Mouse (Mus musculus) forebrain, embryonic 12.5 days (tissue): ENCODE data around the gene Ccdc174. TPM values are rescaled to one million over a fixed set of nuclear protein-coding genes. Genes with fewer than 3 reads are reported as not detected.
"Not testable (repeated sequence)": the region's sequence is repeated elsewhere in the genome, so short reads cannot be mapped to it uniquely, and the experiment has no call there.

Experiments
- ATAC-seq: fragments of 200-750 bp; cut with Nextera tagmentation; 2 replicates; pipeline ENCODE4 v1.8.0; 2017; ENCODE audit warnings: moderate TSS enrichment; ENCODE audit not compliant: low FRiP score
- H3K27ac ChIP-seq: fragments of 300-500 bp; sonication (generic); 2 replicates; pipeline ENCODE4 v1.5.1; 2016; ENCODE audit warnings: mild to moderate bottlenecking
- H3K27me3 ChIP-seq: fragments of 300-500 bp; sonication (generic); 2 replicates; pipeline ENCODE4 v1.6.1; 2016; ENCODE audit warnings: mild to moderate bottlenecking
- H3K36me3 ChIP-seq: fragments of 300-500 bp; sonication (generic); replicated peaks from 2 replicates; pipeline ENCODE4 v1.6.1; 2016; ENCODE audit warnings: mild to moderate bottlenecking
- H3K4me1 ChIP-seq: fragments of 300-500 bp; sonication (generic); 2 replicates; pipeline ENCODE4 v1.6.1; 2016
- H3K4me2 ChIP-seq: fragments of 300-500 bp; sonication (generic); 2 replicates; pipeline ENCODE4 v1.6.1; 2016; ENCODE audit warnings: mild to moderate bottlenecking, moderate library complexity
- H3K4me3 ChIP-seq: fragments of 300-500 bp; sonication (generic); replicated peaks from 2 replicates; pipeline ENCODE4 v1.5.1; 2016; ENCODE audit warnings: mild to moderate bottlenecking
- H3K9ac ChIP-seq: fragments of 300-500 bp; sonication (generic); 2 replicates; pipeline ENCODE4 v1.6.1; 2016; ENCODE audit warnings: mild to moderate bottlenecking
- H3K9me3 ChIP-seq: fragments of 300-500 bp; sonication (generic); 2 replicates; pipeline ENCODE4 v1.6.1; 2016
- WGBS: fragments of 180-500 bp; shearing (Covaris S2); methylation state at CpG from one replicate; pipeline ENCODE4 v1.1.7; 2016; 5-methylcytosine and 5-hydroxymethylcytosine counted together
- polyA plus RNA-seq: library from polyadenylated mRNA; unstranded; fragments of >200 nt; fragmentation: Nextera tagmentation; extraction: Ambion mirVana; gene quantifications from 2 replicates; pipeline ENCODE4 v1.2.1, GENCODE M21; 2016

The Ccdc174 gene
- polyA plus RNA-seq, 1 experiment from 2014 or later = 61.1 TPM

DNA sequence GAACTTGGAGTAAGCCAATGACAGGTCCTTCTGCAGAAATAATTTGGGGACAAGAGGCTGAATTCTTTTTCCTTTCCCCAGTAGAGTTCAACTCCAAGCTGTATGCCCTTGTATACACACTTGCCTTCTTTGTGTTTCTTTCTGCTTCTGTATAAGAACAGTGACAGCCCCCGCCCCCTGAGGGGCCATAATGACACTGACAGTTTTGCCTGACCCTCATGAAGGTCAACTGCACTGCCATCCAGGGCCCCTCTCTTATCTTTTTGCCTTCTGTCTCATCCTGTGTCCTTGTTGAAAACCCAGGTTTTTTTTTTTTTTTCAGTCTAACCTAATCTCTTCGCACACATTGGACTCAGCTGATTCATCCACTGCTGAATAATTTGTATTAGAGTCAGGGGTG is 5.1 kb upstream of the Ccdc174 start:
- Histone ChIP-seq H3K9ac (no peak overlapping the region), H3K4me1 (peaks cover 3% of the 10 kb centered on the region; the same call in 1 of the 2 replicates), H3K4me3 (no peak overlapping the region), H3K4me2 (no peak overlapping the region), H3K36me3 (no peaks in the 10 kb centered on the region), H3K9me3 (no peaks in the 10 kb centered on the region), H3K27me3 (peaks cover 24% of the 10 kb centered on the region; the same call in 1 of the 2 replicates), H3K27ac (no peak overlapping the region)
- no peak for ATAC-seq
- WGBS = 69% methylated on average over 2 of the region's 2 CpGs

DNA sequence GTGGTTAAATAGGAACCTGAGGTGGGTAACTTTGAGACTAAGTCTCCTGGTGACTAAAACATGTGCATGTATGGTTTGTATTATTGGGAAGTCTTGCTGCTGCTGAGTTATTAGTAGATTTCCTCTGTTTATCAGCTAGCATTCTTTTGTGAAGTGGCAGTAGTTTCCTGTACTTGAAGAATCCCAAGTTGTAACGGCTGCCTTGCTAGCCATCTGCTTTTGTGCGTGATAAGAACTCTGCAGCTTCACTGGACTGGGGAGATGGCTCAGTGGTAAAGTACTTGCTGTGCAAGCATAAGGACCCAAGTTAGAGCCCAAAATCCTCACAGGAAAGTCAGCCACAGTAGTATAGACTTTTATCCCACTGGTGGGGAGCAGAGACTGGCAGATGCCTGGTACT is 6.0 kb downstream of the Ccdc174 start:
- H3K27ac ChIP-seq = no peak overlapping the region
- no peak for ATAC-seq
- peaks cover 6% of the 10 kb centered on the region for H3K4me1 ChIP-seq
- 94% methylated on average over 2 of the region's 2 CpGs for WGBS
- H3K4me3 ChIP-seq = no peak overlapping the region
- H3K9ac ChIP-seq = no peak overlapping the region
- H3K9me3 ChIP-seq = no peaks in the 10 kb centered on the region
- H3K36me3 ChIP-seq = peaks cover 64% of the 10 kb centered on the region
- H3K27me3 ChIP-seq = no peaks in the 10 kb centered on the region
- H3K4me2 ChIP-seq = no peak overlapping the region

- 77% methylated on average over 3 of the region's 3 CpGs for WGBS
- Histone ChIP-seq H3K9ac (no peak overlapping the region), H3K36me3 (peaks cover 79% of the 10 kb centered on the region), H3K9me3 (no peaks in the 10 kb centered on the region), H3K4me3 (no peak overlapping the region), H3K4me2 (no peak overlapping the region), H3K27me3 (no peaks in the 10 kb centered on the region), H3K4me1 (no peaks in the 10 kb centered on the region), H3K27ac (no peak overlapping the region)
- ATAC-seq = no peak
Measured at GRCm38 (mm10) chr6:91889255-91889906, 11.5 kb downstream of the Ccdc174 start.

DNA sequence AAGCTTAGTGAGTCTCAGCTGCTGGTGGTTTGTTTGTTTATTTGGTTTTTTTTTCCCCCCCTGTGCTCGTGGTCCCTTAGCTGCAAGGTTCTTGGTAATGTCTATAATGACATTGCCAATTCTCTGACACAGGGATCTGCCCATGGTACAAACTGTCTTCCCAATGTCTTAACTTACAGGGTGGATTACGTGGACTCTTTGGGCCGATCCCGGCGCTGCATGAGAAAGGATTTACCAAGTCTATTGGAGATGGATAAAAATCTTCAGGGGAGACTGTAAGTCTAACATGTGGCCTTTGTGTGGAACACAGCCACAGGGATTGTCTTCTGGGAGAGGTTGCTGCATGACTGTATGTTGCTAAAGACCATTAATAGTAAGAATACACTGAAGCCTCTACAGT is 12.8 kb downstream of the Ccdc174 start:
- H3K4me3 ChIP-seq = no peak overlapping the region
- H3K4me2 ChIP-seq = no peak overlapping the region
- no peak for ATAC-seq
- no peaks in the 10 kb centered on the region for H3K27me3 ChIP-seq
- H3K4me1 ChIP-seq = no peaks in the 10 kb centered on the region
- peaks cover 84% of the 10 kb centered on the region for H3K36me3 ChIP-seq
- H3K9ac ChIP-seq = no peak overlapping the region
- no peak overlapping the region for H3K27ac ChIP-seq
- no peaks in the 10 kb centered on the region for H3K9me3 ChIP-seq
- 92% methylated on average over 5 of the region's 5 CpGs for WGBS

DNA sequence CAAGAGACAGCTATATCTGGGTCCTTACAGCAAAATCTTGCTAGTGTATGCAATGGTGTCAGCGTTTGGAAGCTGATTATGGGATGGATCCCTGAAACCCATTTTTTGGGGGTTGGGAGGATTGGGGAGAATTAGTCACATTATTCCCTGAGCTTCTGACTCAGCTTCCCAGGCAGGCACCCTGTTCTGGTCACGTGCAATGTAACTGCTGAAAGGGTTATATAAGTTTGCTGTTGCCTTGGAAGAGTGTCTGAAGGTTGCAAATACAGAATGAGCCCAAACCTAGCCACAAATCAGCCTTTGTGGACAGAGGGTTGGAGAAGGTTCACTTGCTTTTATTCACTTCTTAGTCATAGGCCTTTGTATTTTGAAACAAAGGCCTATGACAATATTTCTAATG is 13.9 kb downstream of the Ccdc174 start:
- Histone ChIP-seq H3K4me3 (no peak overlapping the region), H3K4me2 (no peak overlapping the region), H3K4me1 (no peaks in the 10 kb centered on the region), H3K9me3 (no peaks in the 10 kb centered on the region), H3K27me3 (no peaks in the 10 kb centered on the region), H3K27ac (no peak overlapping the region), H3K9ac (no peak overlapping the region), H3K36me3 (peaks cover 81% of the 10 kb centered on the region)
- no peak for ATAC-seq
- 96% methylated on average over 2 of the region's 2 CpGs for WGBS

GRCm38 (mm10) chr6:91896783-91897182 is 18.9 kb downstream of the Ccdc174 start:
- no peak overlapping the region for H3K27ac ChIP-seq
- H3K4me2 ChIP-seq = no peak overlapping the region
- no peaks in the 10 kb centered on the region for H3K4me1 ChIP-seq
- H3K9me3 ChIP-seq = no peaks in the 10 kb centered on the region
- 95% methylated on average over 3 of the region's 3 CpGs for WGBS
- H3K4me3 ChIP-seq = no peak overlapping the region
- H3K9ac ChIP-seq = no peak overlapping the region
- H3K27me3 ChIP-seq = no peaks in the 10 kb centered on the region
- H3K36me3 ChIP-seq = peaks cover 85% of the 10 kb centered on the region
- no peak for ATAC-seq

- 34% methylated on average over 5 of the region's 5 CpGs for WGBS
- ATAC-seq = no peak
Measured at GRCm38 (mm10) chr6:91901505-91901904, 23.7 kb downstream of the Ccdc174 start.

DNA sequence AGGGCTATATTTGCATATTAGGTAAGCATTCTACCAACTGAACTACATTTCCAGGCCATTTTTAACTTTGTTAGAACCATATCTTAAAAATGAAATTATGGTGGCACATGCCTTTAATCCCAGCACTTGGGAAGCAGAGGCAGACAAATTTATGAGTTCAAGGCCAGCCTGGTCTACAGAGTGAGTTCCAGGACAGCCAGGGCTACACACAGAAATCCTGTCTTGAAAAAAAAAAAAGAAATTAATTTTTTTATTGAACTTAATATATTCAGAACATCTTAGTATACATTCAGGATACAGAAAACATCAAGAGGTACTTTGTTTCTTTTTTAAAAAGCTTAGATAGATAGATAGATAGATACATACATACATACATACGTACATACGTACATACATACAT is 24.7 kb downstream of the Ccdc174 start, which contains the start of gene 4930590J08Rik:
TSS of gene 4930590J08Rik (plus strand) at position 301 of the 400 bp plus-strand sequence.
- H3K36me3 ChIP-seq = peaks cover 45% of the 10 kb centered on the region
- 96% methylated on average over 2 of the region's 2 CpGs for WGBS
- not testable (repeated sequence) for H3K4me2 ChIP-seq, H3K4me3 ChIP-seq, ATAC-seq, H3K4me1 ChIP-seq, H3K9me3 ChIP-seq, H3K9ac ChIP-seq, H3K27me3 ChIP-seq, H3K27ac ChIP-seq

More at GRCm38 (mm10) chr6:91901505-91901904, 23.7 kb downstream of the Ccdc174 start:
- Histone ChIP-seq H3K4me3 (no peak overlapping the region), H3K4me2 (no peak overlapping the region), H3K9ac (no peak overlapping the region), H3K27me3 (no peaks in the 10 kb centered on the region), H3K36me3 (peaks cover 53% of the 10 kb centered on the region), H3K27ac (no peak overlapping the region), H3K4me1 (no peaks in the 10 kb centered on the region), H3K9me3 (no peaks in the 10 kb centered on the region)

DNA sequence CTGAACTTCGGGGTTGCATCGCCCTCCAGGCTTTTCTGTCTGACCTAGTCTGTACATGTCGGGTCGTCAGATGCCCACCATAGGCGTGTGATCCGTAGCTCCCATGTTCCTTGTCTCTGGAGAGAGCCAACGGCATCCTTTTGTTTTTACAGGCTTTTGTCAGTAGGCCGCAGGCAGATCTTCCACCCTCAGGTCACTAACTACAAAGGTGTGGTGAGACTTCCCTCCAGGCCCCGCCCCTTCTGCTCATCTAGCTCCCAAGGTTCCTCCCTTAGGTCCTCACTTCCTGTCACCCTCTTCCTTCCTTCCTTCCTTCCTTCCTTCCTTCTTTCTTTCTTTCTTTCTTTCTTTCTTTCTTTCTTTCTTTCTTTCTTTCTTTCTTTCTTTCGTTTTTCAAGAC is 36.2 kb downstream of the Ccdc174 start:
- 87% methylated on average over 10 of the region's 10 CpGs for WGBS
- no peaks in the 10 kb centered on the region for H3K36me3 ChIP-seq
- no peak for ATAC-seq
- H3K4me1 ChIP-seq = no peaks in the 10 kb centered on the region
- H3K9ac ChIP-seq = no peak overlapping the region
- H3K27ac ChIP-seq = no peak overlapping the region
- no peaks in the 10 kb centered on the region for H3K27me3 ChIP-seq
- H3K4me3 ChIP-seq = no peak overlapping the region
- no peak overlapping the region for H3K4me2 ChIP-seq
- H3K9me3 ChIP-seq = no peaks in the 10 kb centered on the region

GRCm38 (mm10) chr6:91917286-91917685 is 39.4 kb downstream of the Ccdc174 start:
- Histone ChIP-seq H3K9me3 (no peaks in the 10 kb centered on the region), H3K27ac (no peak overlapping the region), H3K27me3 (no peaks in the 10 kb centered on the region), H3K4me3 (no peak overlapping the region), H3K36me3 (no peaks in the 10 kb centered on the region), H3K9ac (no peak overlapping the region), H3K4me1 (no peaks in the 10 kb centered on the region), H3K4me2 (no peak overlapping the region)
- no peak for ATAC-seq
- WGBS = 75% methylated on average over 4 of the region's 4 CpGs

DNA sequence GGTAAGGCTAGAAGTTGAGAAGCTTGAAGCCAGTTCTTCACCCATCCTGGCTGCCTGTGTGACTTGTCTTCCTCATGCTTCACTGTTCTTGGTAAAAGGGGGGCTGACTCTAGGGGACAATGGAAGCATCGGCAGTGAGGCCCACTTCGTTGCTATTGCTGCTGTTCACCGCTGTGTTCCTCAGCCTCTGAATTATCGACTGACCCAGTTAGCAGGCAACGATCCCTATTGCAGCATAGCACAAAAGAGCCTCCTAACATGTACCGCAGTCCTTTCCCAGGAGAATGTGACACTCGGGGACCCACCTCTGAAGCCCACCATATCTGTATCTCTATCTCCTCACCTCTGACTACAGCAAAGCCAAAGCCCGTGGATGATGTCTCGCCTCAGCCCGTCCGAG is 39.9 kb downstream of the Ccdc174 start:
- Histone ChIP-seq H3K36me3 (no peaks in the 10 kb centered on the region), H3K4me1 (no peaks in the 10 kb centered on the region), H3K27ac (no peak overlapping the region), H3K9me3 (no peaks in the 10 kb centered on the region), H3K9ac (no peak overlapping the region), H3K4me3 (no peak overlapping the region), H3K4me2 (no peak overlapping the region), H3K27me3 (no peaks in the 10 kb centered on the region)
- no peak for ATAC-seq
- 81% methylated on average over 11 of the region's 11 CpGs for WGBS

DNA sequence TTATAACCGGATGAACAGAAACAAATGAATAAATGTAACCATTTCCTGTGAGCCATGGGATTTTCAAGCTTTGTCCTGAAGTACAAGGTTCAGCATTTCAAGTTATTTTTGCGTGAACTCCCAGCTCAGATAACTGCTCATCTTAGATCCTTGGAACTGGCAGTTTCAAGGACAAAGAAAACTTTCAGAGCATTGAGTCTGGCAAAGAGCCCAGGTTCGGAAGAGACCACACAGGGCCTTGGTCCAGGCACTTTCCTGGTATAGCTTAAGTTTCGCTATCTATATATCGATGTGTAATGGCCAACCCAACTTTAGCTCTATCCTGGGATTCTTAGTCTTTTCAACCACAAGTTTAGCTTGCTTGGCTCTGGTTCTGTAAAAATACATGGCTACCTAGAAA is 53.4 kb downstream of the Ccdc174 start:
- H3K27ac ChIP-seq = no peak overlapping the region
- no peak overlapping the region for H3K4me2 ChIP-seq
- WGBS = 88% methylated on average over 5 of the region's 5 CpGs
- no peak for ATAC-seq
- no peaks in the 10 kb centered on the region for H3K36me3 ChIP-seq
- no peak overlapping the region for H3K4me3 ChIP-seq
- H3K9ac ChIP-seq = no peak overlapping the region
- no peaks in the 10 kb centered on the region for H3K4me1 ChIP-seq
- no peaks in the 10 kb centered on the region for H3K27me3 ChIP-seq
- H3K9me3 ChIP-seq = no peaks in the 10 kb centered on the region

DNA sequence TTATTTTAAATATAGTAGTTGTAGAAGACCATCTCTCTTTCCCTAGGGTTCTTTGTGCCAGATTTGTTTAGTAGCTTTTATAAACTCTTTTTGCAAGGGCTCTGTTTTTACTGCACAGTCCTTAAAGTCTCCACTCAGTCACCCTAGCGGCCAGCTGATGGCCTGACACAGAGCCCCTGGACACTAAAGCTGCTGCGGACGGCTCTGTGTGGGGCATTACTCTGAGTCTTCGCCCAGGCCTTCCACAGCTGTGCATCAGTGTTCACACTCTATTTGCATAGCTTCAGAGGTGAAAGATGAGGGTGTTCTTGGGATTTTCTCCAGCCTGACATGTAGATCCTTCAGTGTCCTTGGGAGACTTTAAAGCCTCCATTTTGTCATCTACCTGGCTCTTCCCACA is 60.6 kb downstream of the Ccdc174 start:
- H3K9ac ChIP-seq = no peak overlapping the region
- no peak for ATAC-seq
- H3K4me3 ChIP-seq = no peak overlapping the region
- H3K4me1 ChIP-seq = peaks cover 3% of the 10 kb centered on the region; the same call in 1 of the 2 replicates
- no peaks in the 10 kb centered on the region for H3K9me3 ChIP-seq
- no peak overlapping the region for H3K27ac ChIP-seq
- H3K36me3 ChIP-seq = no peaks in the 10 kb centered on the region
- H3K4me2 ChIP-seq = no peak overlapping the region
- 45% methylated on average over 4 of the region's 4 CpGs for WGBS
- no peaks in the 10 kb centered on the region for H3K27me3 ChIP-seq
